Mouse (Mus musculus) CH12.LX (cell line): ENCODE measurements around the gene Nt5c3.

Source experiments
- CHD2 ChIP-seq: IDR thresholded peaks from 2 replicates; pipeline ENCODE4 v1.6.1; 2011; ENCODE audit warnings: low read length, improper control_type of control experiment
- CTCF ChIP-seq, 2 experiments: IDR thresholded peaks in 1 of 2; conservative IDR thresholded peaks in 1 of 2; 2 replicates each; pipeline ENCODE4 v1.5.1; 2011 to 2012; ENCODE audit warnings: low read depth in 2 of 2, low read length in 2 of 2, improper control_type of control experiment in 1 of 2, inconsistent platforms in 1 of 2, mild to moderate bottlenecking in 1 of 2, moderate library complexity in 1 of 2
- ELF1 ChIP-seq: IDR thresholded peaks from 2 replicates; pipeline ENCODE4 v1.6.1; 2014; ENCODE audit warnings: low read depth, mild to moderate bottlenecking, inconsistent platforms, low read length, improper control_type of control experiment
- EP300 ChIP-seq: IDR thresholded peaks from 2 replicates; pipeline ENCODE4 v1.6.1; 2011; ENCODE audit warnings: low read length, improper control_type of control experiment
- MAX ChIP-seq: IDR thresholded peaks from 2 replicates; pipeline ENCODE4 v1.6.1; 2011; ENCODE audit warnings: low read length, improper control_type of control experiment
- MEF2A ChIP-seq: IDR thresholded peaks from 2 replicates; pipeline ENCODE4 v1.6.1; 2014; ENCODE audit warnings: low read depth, mild to moderate bottlenecking, inconsistent platforms, low read length, improper control_type of control experiment, borderline replicate concordance
- NRF1 ChIP-seq: IDR thresholded peaks from 2 replicates; pipeline ENCODE4 v1.6.1; 2014; ENCODE audit warnings: low read depth, mild to moderate bottlenecking, inconsistent platforms, low read length, improper control_type of control experiment, moderate library complexity
- POLR2A ChIP-seq: IDR thresholded peaks from 2 replicates; pipeline ENCODE4 v1.6.1; 2011; ENCODE audit warnings: low read depth, mild to moderate bottlenecking, improper control_type of control experiment, low read length
- SIN3A ChIP-seq: IDR thresholded peaks from 2 replicates; pipeline ENCODE4 v1.6.1; 2012; ENCODE audit warnings: low read length, improper control_type of control experiment, inconsistent platforms
- SMC3 ChIP-seq: IDR thresholded peaks from 2 replicates; pipeline ENCODE4 v1.6.1; 2011; ENCODE audit warnings: low read depth, low read length, improper control_type of control experiment
- TBP ChIP-seq: conservative IDR thresholded peaks from 2 replicates; pipeline ENCODE4 v1.6.1; 2011; ENCODE audit warnings: low read depth, low read length, improper control_type of control experiment
- ZC3H11A ChIP-seq: IDR thresholded peaks from 2 replicates; pipeline ENCODE4 v1.6.1; 2012; ENCODE audit warnings: low read depth, mild to moderate bottlenecking, inconsistent platforms, low read length, improper control_type of control experiment

DNA sequence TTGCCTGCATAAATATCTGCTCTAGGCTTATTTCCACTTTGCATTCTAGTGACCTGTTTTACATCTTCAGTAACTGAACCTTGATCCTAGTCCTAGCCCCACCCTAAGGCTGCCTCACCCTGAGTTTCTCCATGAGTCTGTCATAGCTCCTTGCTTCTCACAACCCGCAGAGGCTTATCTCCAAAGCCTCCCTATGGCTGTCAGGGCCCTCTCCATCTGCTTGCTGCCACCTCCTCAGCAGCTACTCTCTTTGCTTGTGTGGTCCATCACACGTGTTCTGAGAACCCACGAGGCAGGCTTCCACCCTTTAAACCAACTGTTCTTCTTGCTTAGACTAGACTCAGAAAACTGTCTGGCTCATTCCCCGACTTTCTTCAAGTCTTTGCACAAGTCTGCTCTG is 46.9 kb downstream of the Nt5c3 start:
- TF ChIP-seq SIN3A, result no peak
- TF ChIP-seq ZC3H11A, result no peak
- no peak for TF ChIP-seq ELF1
- no peak for TF ChIP-seq MAX
- TF ChIP-seq CHD2, result no peak
- TF ChIP-seq EP300, result no peak
- no peak for TF ChIP-seq NRF1
- no peak for TF ChIP-seq TBP
- no peak for TF ChIP-seq SMC3
- TF ChIP-seq POLR2A, result no peak
- no peak for TF ChIP-seq CTCF (conservative IDR thresholded peaks at IDR 0.05 in 1 of 2, IDR thresholded peaks at IDR 0.05 in 1 of 2; ENCODE audit: low read depth in 2 of 2, low read length in 2 of 2)
- no peak for TF ChIP-seq MEF2A
